Comparison of ENCODE assay signal across 19 mouse cellular contexts in genomic region chr6:83092416-83093127, GRCm38 (mm10). TPM values are rescaled to one million over a fixed set of nuclear protein-coding genes. Genes with fewer than 3 reads are reported as not detected.
DNase-seq lines count a peak whose midpoint lies in the region; ATAC-seq lines count a peak whose summit lies in the region.
"Had no signal": no experiment of that assay in that cellular context is flagged by ENCODE, and none has a peak within 500 bp of the region (broad histone marks: within the 10 kb centered on the region; RNA-seq: fewer than 3 reads in every experiment).

No protein-coding gene starts in this region.

- peak overlapping the region; percentile 52; the same call in 1 of the 2 replicates for H3K27ac ChIP-seq in kidney, embryonic 15.5 days
- H3K27ac ChIP-seq: forebrain, embryonic 13.5 days; heart, embryonic 10.5 days; hindbrain, embryonic 13.5 days; macrophage; neural tube, embryonic 12.5 days; stomach, embryonic 15.5 days had no signal

- 25% methylated on average over 6 of the region's 6 CpGs for WGBS in kidney, embryonic 15.5 days

- H3K9me3 ChIP-seq in kidney, embryonic 15.5 days (replicated peaks): no peaks in the 10 kb centered on the region
- H3K9me3 ChIP-seq: forebrain, embryonic 13.5 days; heart, embryonic 10.5 days; hindbrain, embryonic 13.5 days; neural tube, embryonic 12.5 days; stomach, embryonic 15.5 days had no signal

- H3K36me3 ChIP-seq in kidney, embryonic 15.5 days: no peaks in the 10 kb centered on the region
- H3K36me3 ChIP-seq: G1E; heart, embryonic 10.5 days; hindbrain, embryonic 13.5 days; neural tube, embryonic 12.5 days; stomach, embryonic 15.5 days had no signal

- peaks cover 17% of the 10 kb centered on the region for H3K27me3 ChIP-seq in kidney, embryonic 15.5 days

- H3K4me3 ChIP-seq in kidney, embryonic 15.5 days (replicated peaks): no peak overlapping the region
- H3K4me3 ChIP-seq: forebrain, embryonic 13.5 days; heart, embryonic 10.5 days; hindbrain, embryonic 13.5 days; neural tube, embryonic 12.5 days; stomach, embryonic 15.5 days had no signal

- peak; percentile 3 for DNase-seq in embryo, embryonic 10 days (ENCODE audit: low spot score)
- no peak for DNase-seq in embryo, embryonic 10.5 days (ENCODE audit: low spot score)
- no peak for DNase-seq in kidney, adult 9 months
- DNase-seq in 3T3-L1 (ENCODE audit: low read depth, low spot score): peak; percentile 56
- peak; percentile 71 for DNase-seq in kidney, postnatal 14 days
- DNase-seq in gastrocnemius, postnatal 10 days: no peak
- no peak for DNase-seq in right cerebral cortex, postnatal 14 days
- DNase-seq: cerebellum, adult 18-20 months; layer of hippocampus, postnatal 36 days; thymus, postnatal 4 days had no signal

- H3K9ac ChIP-seq in kidney, embryonic 15.5 days: no peak overlapping the region
- H3K9ac ChIP-seq: forebrain, embryonic 13.5 days; hindbrain, embryonic 13.5 days; neural tube, embryonic 12.5 days; stomach, embryonic 15.5 days had no signal

- ATAC-seq in kidney, embryonic 15.5 days (replicated peaks; ENCODE audit: low FRiP score): no peak
- ATAC-seq: forebrain, embryonic 13.5 days; midbrain, embryonic 16.5 days had no signal

- no peak overlapping the region for H3K4me2 ChIP-seq in kidney, embryonic 15.5 days
- H3K4me2 ChIP-seq: forebrain, embryonic 13.5 days; hindbrain, embryonic 13.5 days; neural tube, embryonic 12.5 days; stomach, embryonic 15.5 days had no signal

- H3K4me1 ChIP-seq in kidney, embryonic 15.5 days: peaks cover 25% of the 10 kb centered on the region
- H3K4me1 ChIP-seq: forebrain, embryonic 13.5 days had no signal

RNA-seq across cellular contexts. Expression of gene Lbx2, which starts 6.4 kb away (rescaled TPM):
- polyA plus RNA-seq in kidney, embryonic 15.5 days (2015; fragmentation: Nextera tagmentation; extraction: Ambion mirVana): 7.5 and 9.6 TPM in 2 replicates
- 1 to 10 TPM in 1 of 2 experiments, under 1 TPM in 1; 0.33 to 1.3 TPM for total RNA-seq in gastrocnemius, postnatal 10 days (2021)
- total RNA-seq: G1E had no signal
- polyA plus RNA-seq: hindbrain, embryonic 13.5 days; midbrain, embryonic 16.5 days had no signal

RNA-seq across cellular contexts. Expression of gene Ccdc142, which starts 8.8 kb away (rescaled TPM):
- 2.7 and 3.3 TPM in 2 replicates for polyA plus RNA-seq in kidney, embryonic 15.5 days (2015; fragmentation: Nextera tagmentation; extraction: Ambion mirVana)
- 1 to 10 TPM in 1 of 2 experiments, under 1 TPM in 1; 0.19 to 1.2 TPM for total RNA-seq in gastrocnemius, postnatal 10 days (2021)

RNA-seq across cellular contexts. Expression of gene Gm42688, which starts 8.8 kb away (rescaled TPM):
- 2.9 and 3.0 TPM in 2 replicates for polyA plus RNA-seq in kidney, embryonic 15.5 days (2015; fragmentation: Nextera tagmentation; extraction: Ambion mirVana)
- total RNA-seq in gastrocnemius, postnatal 10 days (2021): 1 to 10 TPM; 1.4 to 2.3 TPM

RNA-seq across cellular contexts. Expression of gene Pcgf1, which starts 14.9 kb away (rescaled TPM):
- 36.5 and 37.8 TPM in 2 replicates for polyA plus RNA-seq in kidney, embryonic 15.5 days (2015; fragmentation: Nextera tagmentation; extraction: Ambion mirVana)
- total RNA-seq in gastrocnemius, postnatal 10 days (2021): 1 to 10 TPM; 5.5 to 8.5 TPM

RNA-seq across cellular contexts. Expression of gene Mrpl53, which starts 16.3 kb away (rescaled TPM):
- polyA plus RNA-seq in kidney, embryonic 15.5 days (2015; fragmentation: Nextera tagmentation; extraction: Ambion mirVana): 134 and 147 TPM in 2 replicates
- 100 to 1,000 TPM; 101 to 114 TPM for total RNA-seq in gastrocnemius, postnatal 10 days (2021)

Comparison
In these comparisons a context has a peak if more than half of its experiments do, and no peak if none do; other contexts are left out.
1. DNase-seq: peak in embryo, embryonic 10 days (single experiment), 3T3-L1 (single experiment) and kidney, postnatal 14 days (single experiment); none in embryo, embryonic 10.5 days (single experiment), kidney, adult 9 months (single experiment), gastrocnemius, postnatal 10 days (single experiment) and right cerebral cortex, postnatal 14 days (single experiment).